Mouse (Mus musculus) midbrain, embryonic 16.5 days (tissue): ENCODE measurements around the gene Ugt1a5. TPM values are rescaled to one million over a fixed set of nuclear protein-coding genes. Genes with fewer than 3 reads are reported as not detected.

ENCODE experiments used
- ATAC-seq: fragments of 200-750 bp; cut with Nextera tagmentation; 2 replicates; pipeline ENCODE4 v1.8.0; 2017; ENCODE audit warnings: moderate TSS enrichment
- H3K27ac ChIP-seq: fragments of 300-500 bp; sonication (generic); 2 replicates; pipeline ENCODE4 v1.5.1; 2014; ENCODE audit warnings: mild to moderate bottlenecking, low read length, mixed read lengths
- H3K27me3 ChIP-seq: fragments of 300-500 bp; sonication (generic); 2 replicates; pipeline ENCODE4 v1.6.1; 2014; ENCODE audit warnings: low read depth, low read length, mixed read lengths; ENCODE audit not compliant: control insufficient read depth, insufficient read depth
- H3K36me3 ChIP-seq: fragments of 300-500 bp; sonication (generic); 2 replicates; pipeline ENCODE4 v1.6.1; 2014; ENCODE audit warnings: mild to moderate bottlenecking, low read length, moderate library complexity, mixed read lengths; ENCODE audit not compliant: control insufficient read depth, insufficient read depth
- H3K4me1 ChIP-seq: fragments of 300-500 bp; sonication (generic); 2 replicates; pipeline ENCODE4 v1.6.1; 2014; ENCODE audit warnings: mild to moderate bottlenecking, low read length, mixed read lengths; ENCODE audit not compliant: control insufficient read depth, insufficient read depth
- H3K4me2 ChIP-seq: fragments of 300-500 bp; sonication (generic); 2 replicates; pipeline ENCODE4 v1.6.1; 2014; ENCODE audit warnings: mild to moderate bottlenecking, low read length, mixed read lengths
- H3K4me3 ChIP-seq: fragments of 300-500 bp; sonication (generic); 2 replicates; pipeline ENCODE4 v1.5.1; 2014; ENCODE audit warnings: low read depth, mild to moderate bottlenecking, low read length, moderate library complexity, mixed read lengths
- H3K9ac ChIP-seq: fragments of 300-500 bp; sonication (generic); 2 replicates; pipeline ENCODE4 v1.6.1; 2014; ENCODE audit warnings: low read depth, low read length, mixed read lengths
- H3K9me3 ChIP-seq: fragments of 300-500 bp; sonication (generic); replicated peaks from 2 replicates; pipeline ENCODE4 v1.6.1; 2014; ENCODE audit warnings: mild to moderate bottlenecking, low read length, mixed read lengths; ENCODE audit not compliant: control insufficient read depth, poor library complexity, severe bottlenecking
- WGBS: fragments of 180-500 bp; shearing (Covaris S2); extraction: QIAGEN DNeasy Blood & Tissue Kit; methylation state at CpG from one replicate; pipeline ENCODE4 v1.1.7; 2014; 5-methylcytosine and 5-hydroxymethylcytosine counted together
- polyA plus RNA-seq: library from polyadenylated mRNA; unstranded; fragments of >200 nt; fragmentation: Nextera tagmentation; extraction: Ambion mirVana; gene quantifications from 2 replicates; pipeline ENCODE4 v1.2.1, GENCODE M21; 2015

Gene Ugt1a5
- polyA plus RNA-seq, 1 experiment from 2014 or later = not detected

DNA sequence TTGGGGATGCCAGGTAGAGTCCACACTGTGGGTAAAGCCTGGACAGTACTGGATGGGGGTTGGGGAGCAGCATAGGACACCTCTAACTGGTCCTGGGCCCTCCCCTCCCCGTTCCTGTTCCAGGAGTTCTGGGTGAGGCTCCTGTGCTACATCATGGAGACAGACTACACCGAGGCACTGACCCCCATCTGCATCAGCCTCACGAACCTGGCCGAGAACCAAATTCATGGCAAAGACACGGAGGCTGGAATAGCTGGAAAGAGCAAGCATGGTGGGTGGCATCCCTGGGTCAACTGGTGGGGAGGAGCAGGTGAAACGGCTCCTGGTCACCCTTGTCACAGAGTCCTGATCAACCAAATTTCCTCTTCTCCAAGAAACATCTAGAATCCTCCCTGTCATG is 73.0 kb downstream of the Ugt1a5 start:
- Histone ChIP-seq H3K9ac (no peak overlapping the region), H3K4me3 (no peak overlapping the region), H3K4me1 (no peaks in the 10 kb centered on the region), H3K27ac (no peak overlapping the region), H3K36me3 (no peaks in the 10 kb centered on the region), H3K4me2 (no peak overlapping the region), H3K27me3 (no peaks in the 10 kb centered on the region), H3K9me3 (peaks cover 94% of the 10 kb centered on the region)
- no peak for ATAC-seq
- WGBS = 76% methylated on average over 6 of the region's 6 CpGs

DNA sequence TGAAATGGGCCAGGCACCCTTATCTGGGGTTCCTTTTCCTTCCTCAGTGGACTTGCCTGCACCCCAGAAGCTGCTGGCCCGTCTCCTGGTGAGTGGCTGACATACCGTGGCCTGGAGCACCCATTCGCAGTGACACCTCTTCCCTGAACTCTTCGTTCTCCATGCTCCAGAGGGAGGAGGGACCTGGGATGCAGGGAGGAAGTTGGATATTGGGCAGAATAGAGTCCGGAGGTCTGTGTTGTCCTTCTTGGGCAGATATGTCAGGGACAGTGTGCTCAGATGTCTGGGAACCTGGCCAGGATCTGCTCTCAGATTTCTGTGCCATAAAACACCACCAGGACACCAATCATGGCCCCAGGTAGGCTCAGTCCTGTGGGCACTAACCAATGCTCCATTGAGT is 74.3 kb downstream of the Ugt1a5 start:
- H3K4me1 ChIP-seq = no peaks in the 10 kb centered on the region
- H3K27me3 ChIP-seq = no peaks in the 10 kb centered on the region
- no peak overlapping the region for H3K27ac ChIP-seq
- no peak overlapping the region for H3K9ac ChIP-seq
- H3K4me2 ChIP-seq = no peak overlapping the region
- H3K4me3 ChIP-seq = no peak overlapping the region
- H3K9me3 ChIP-seq = peaks cover 94% of the 10 kb centered on the region
- 72% methylated on average over 5 of the region's 5 CpGs for WGBS
- H3K36me3 ChIP-seq = no peaks in the 10 kb centered on the region
- ATAC-seq = no peak

DNA sequence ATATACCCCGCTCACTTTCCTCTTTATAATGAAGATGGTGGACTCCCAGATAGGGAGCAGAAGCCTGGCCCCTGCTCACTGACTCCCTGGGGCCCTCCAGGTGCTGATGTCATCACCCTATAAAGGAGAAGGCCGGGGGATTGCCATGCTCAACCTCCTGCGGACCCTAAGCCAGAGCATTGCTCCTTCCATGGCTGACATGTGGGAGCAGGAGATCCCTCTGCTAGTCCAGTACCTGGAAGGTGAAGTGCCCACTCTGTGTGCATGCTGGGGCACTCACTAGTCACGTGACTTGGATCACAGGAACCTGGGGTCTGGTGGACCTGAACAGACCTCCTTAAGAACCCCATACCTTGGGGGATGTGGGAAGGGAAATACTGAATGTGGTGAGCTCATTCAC is 74.8 kb downstream of the Ugt1a5 start:
- Histone ChIP-seq H3K4me2 (no peak overlapping the region), H3K9ac (no peak overlapping the region), H3K4me3 (no peak overlapping the region), H3K27me3 (no peaks in the 10 kb centered on the region), H3K4me1 (no peaks in the 10 kb centered on the region), H3K27ac (no peak overlapping the region), H3K9me3 (peaks cover 94% of the 10 kb centered on the region), H3K36me3 (no peaks in the 10 kb centered on the region)
- 70% methylated on average over 4 of the region's 4 CpGs for WGBS
- no peak for ATAC-seq

DNA sequence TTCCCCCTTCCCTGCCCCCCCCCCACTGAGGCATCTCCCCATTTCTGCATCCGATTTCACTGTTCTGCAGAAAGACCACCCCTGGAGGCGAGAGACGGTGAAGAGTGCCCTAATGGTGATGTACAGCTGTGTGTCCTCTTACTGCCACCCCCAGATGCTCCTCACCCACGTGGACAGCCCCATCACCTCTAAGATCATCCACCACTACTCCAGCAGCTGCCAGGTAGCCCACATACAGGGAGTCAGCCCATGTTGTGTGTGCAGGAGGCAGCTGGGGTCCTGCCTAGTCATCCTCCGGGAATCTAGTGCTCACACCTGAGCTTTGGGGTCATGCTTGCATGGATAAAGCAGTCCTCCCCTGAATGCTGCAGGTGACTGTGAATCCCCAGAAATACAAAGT is 78.0 kb downstream of the Ugt1a5 start:
- WGBS = 66% methylated on average over 5 of the region's 5 CpGs
- no peak overlapping the region for H3K4me3 ChIP-seq
- H3K9me3 ChIP-seq = peaks cover 97% of the 10 kb centered on the region
- no peaks in the 10 kb centered on the region for H3K4me1 ChIP-seq
- no peaks in the 10 kb centered on the region for H3K36me3 ChIP-seq
- H3K27ac ChIP-seq = no peak overlapping the region
- no peaks in the 10 kb centered on the region for H3K27me3 ChIP-seq
- no peak overlapping the region for H3K9ac ChIP-seq
- no peak for ATAC-seq
- H3K4me2 ChIP-seq = no peak overlapping the region

DNA sequence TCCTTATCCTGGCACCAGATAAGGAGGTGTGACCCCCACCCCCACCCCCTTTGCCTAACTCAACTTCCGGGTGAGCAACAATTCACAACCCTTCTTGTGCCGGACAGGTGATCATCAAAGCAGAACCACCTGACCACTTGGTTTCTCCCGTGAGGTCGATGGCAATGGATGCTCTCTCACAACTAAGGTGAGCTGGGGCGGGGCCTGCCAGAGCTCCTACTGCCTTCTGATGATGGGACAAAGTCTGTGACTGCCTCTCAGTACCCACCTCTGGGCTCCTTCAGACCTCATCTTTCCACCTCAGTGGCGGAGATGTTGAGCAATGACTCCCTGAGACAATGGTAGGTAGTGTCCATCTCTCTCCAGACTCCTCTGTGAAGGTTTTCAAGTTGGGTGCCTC is 80.1 kb downstream of the Ugt1a5 start:
- 77% methylated on average over 6 of the region's 6 CpGs for WGBS
- Histone ChIP-seq H3K27ac (no peak overlapping the region), H3K4me3 (no peak overlapping the region), H3K9me3 (peaks cover 97% of the 10 kb centered on the region), H3K9ac (no peak overlapping the region), H3K27me3 (no peaks in the 10 kb centered on the region), H3K4me1 (no peaks in the 10 kb centered on the region), H3K36me3 (no peaks in the 10 kb centered on the region), H3K4me2 (no peak overlapping the region)
- ATAC-seq = no peak

DNA sequence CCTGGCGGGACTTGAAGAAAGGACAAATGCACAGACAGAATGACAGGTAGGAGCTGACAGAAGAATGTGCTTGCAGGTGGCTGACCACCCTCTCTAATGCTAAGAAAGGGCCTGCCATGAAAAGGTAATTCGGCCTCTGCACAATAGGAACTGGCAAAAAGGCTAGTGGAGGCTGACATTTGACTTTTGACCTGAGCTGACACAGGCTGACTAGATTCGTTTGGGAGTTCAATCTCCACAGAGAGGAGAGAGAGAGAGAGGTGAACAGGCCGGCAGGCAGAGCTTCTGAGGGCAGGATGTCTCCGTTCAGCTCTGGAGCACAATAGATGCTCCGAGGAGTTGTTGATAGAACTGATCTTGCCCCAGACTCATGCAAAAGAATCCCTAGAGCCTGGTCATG is 80.6 kb downstream of the Ugt1a5 start:
- no peak overlapping the region for H3K4me3 ChIP-seq
- no peak overlapping the region for H3K4me2 ChIP-seq
- H3K27ac ChIP-seq = no peak overlapping the region
- H3K4me1 ChIP-seq = no peaks in the 10 kb centered on the region
- H3K9me3 ChIP-seq = peaks cover 98% of the 10 kb centered on the region
- no peak overlapping the region for H3K9ac ChIP-seq
- no peak for ATAC-seq
- H3K36me3 ChIP-seq = no peaks in the 10 kb centered on the region
- H3K27me3 ChIP-seq = no peaks in the 10 kb centered on the region
- 46% methylated on average over 6 of the region's 6 CpGs for WGBS

DNA sequence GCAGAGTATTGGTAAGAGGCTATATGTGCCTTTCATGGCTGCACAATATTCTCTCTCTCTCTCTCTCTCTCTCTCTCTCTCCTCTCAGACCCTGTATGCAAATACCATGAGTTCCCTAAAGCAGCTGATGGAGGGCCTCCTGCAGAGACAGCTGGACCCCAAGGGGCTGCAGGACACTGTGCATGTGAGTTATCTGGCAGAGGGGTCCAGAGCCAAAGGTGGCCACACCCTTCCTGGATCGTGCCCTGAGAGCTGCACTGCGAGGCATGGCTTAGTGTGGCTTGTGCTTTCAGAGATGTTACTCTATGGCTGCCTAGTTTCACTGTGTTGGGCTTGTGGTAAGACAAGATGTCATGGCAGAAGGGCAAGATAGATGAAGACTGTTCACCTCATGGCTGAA is 81.8 kb downstream of the Ugt1a5 start:
- Histone ChIP-seq H3K4me3 (no peak overlapping the region), H3K36me3 (no peaks in the 10 kb centered on the region), H3K27me3 (no peaks in the 10 kb centered on the region), H3K9me3 (peaks cover 94% of the 10 kb centered on the region), H3K4me1 (no peaks in the 10 kb centered on the region), H3K9ac (no peak overlapping the region), H3K27ac (no peak overlapping the region), H3K4me2 (no peak overlapping the region)
- ATAC-seq = no peak
- WGBS = 59% methylated on average over 2 of the region's 2 CpGs

DNA sequence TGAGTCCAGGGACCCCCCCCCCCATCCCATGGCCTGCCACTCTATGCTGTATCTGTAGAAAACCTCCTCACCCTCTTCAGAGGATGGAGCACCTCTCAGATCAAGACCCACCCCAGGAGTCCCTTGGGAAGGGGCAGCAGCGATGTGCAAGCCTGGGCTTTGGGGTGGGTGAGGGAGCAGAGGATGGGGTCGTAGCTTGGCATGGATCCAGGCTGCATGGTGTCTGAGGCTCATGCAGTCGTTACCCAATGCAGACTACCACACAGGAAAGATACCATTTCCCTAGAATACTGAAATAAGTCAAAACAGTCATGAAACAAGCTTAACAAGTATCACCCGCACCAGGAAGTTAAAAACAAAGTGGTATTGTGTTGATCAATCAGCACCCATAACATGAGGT is 82.8 kb downstream of the Ugt1a5 start:
- WGBS = 73% methylated on average over 4 of the region's 4 CpGs
- H3K9me3 ChIP-seq = peaks cover 90% of the 10 kb centered on the region
- H3K9ac ChIP-seq = no peak overlapping the region
- ATAC-seq = no peak
- no peak overlapping the region for H3K4me3 ChIP-seq
- no peaks in the 10 kb centered on the region for H3K36me3 ChIP-seq
- H3K27ac ChIP-seq = no peak overlapping the region
- H3K4me1 ChIP-seq = no peaks in the 10 kb centered on the region
- H3K27me3 ChIP-seq = no peaks in the 10 kb centered on the region
- H3K4me2 ChIP-seq = no peak overlapping the region

DNA sequence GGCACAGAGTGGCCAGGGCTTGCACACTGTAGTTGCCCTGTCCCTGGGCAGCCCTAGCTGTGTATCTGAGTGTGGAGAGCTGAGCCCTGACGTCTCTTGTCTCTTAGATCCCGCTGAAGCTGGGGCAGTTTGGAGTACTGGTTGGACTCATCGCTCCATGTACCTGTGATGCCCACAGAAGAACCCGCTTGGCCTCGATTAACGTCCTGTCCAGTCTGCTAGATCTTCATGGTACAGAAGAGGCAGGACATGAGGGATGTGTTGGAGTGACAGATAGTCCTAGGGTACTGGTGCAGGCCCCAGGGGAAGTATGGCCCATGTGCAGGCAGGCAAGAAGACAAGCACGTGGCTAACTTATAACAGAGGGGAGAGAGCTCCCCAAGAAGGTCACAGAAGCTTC is 83.8 kb downstream of the Ugt1a5 start:
- WGBS = 77% methylated on average over 7 of the region's 7 CpGs
- Histone ChIP-seq H3K36me3 (no peaks in the 10 kb centered on the region), H3K27me3 (no peaks in the 10 kb centered on the region), H3K9me3 (peaks cover 85% of the 10 kb centered on the region), H3K27ac (no peak overlapping the region), H3K4me2 (no peak overlapping the region), H3K4me3 (no peak overlapping the region), H3K4me1 (no peaks in the 10 kb centered on the region), H3K9ac (no peak overlapping the region)
- no peak for ATAC-seq

DNA sequence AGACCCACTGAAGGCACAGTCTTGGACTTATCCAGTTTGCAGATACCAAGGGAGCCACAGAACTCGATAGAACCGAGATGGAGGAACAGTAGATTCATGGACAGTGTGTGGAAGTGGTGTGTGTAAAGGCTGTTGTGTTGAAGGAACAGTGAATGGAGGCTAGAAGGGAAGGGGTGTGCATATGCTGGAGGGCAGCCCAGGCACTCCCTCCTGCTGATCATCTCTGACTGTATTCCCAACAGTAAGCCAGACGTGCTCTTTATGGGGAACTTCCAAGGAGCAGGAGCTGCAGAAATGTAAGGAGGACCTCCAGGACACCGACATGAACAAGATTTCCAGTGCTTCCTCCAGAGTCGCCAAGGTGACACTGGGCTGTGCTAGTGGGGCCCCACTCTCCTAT is 84.2 kb downstream of the Ugt1a5 start:
- no peak for ATAC-seq

More for the DNA sequence above, 84.2 kb downstream of the Ugt1a5 start:
- no peaks in the 10 kb centered on the region for H3K4me1 ChIP-seq
- WGBS = 85% methylated on average over 5 of the region's 5 CpGs
- H3K36me3 ChIP-seq = no peaks in the 10 kb centered on the region
- H3K4me3 ChIP-seq = no peak overlapping the region
- H3K9me3 ChIP-seq = peaks cover 85% of the 10 kb centered on the region
- no peak overlapping the region for H3K27ac ChIP-seq
- no peak overlapping the region for H3K4me2 ChIP-seq
- H3K27me3 ChIP-seq = no peaks in the 10 kb centered on the region
- H3K9ac ChIP-seq = no peak overlapping the region
